Mouse (Mus musculus): ENCODE data around the gene Pla2g2f. TPM values are rescaled to one million over a fixed set of nuclear protein-coding genes. Genes with fewer than 3 reads are reported as not detected.

The Pla2g2f gene
- polyA plus RNA-seq, 1 experiment: not detected

DNA sequence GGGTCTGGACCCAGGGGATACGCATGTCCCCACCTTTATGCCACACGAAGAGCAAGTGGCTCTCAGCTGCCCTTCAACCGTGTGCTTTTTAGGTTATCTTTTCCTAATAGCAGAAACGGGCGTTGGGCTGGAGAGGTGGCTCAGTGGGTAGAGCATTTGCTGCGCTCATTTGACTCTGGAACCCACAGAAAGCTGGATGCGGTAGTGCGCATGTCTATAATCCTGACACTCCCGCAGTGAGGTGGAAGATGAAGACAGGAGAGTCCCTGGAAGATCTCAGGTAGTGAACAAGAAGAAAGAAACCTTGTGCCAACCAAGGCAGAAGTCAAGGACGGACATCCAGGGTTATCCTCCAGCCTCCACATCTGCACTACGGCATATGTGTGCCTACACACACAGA, 48.2 kb downstream of the Pla2g2f start:
- no peak overlapping the region for H3K4me3 ChIP-seq (ENCODE audit: insufficient read depth, low read length)
- no peak for TF ChIP-seq POLR2A (IDR thresholded peaks at IDR 0.05; ENCODE audit: borderline replicate concordance, low read depth, low read length)
- TF ChIP-seq CTCF (IDR thresholded peaks at IDR 0.05; ENCODE audit: low read depth, low read length): no peak
- no peak overlapping the region for H3K27ac ChIP-seq (ENCODE audit: insufficient read depth, low read depth, low read length)
- H3K4me1 ChIP-seq (ENCODE audit: control insufficient read depth, insufficient read depth, low read length): no peaks in the 10 kb centered on the region

DNA sequence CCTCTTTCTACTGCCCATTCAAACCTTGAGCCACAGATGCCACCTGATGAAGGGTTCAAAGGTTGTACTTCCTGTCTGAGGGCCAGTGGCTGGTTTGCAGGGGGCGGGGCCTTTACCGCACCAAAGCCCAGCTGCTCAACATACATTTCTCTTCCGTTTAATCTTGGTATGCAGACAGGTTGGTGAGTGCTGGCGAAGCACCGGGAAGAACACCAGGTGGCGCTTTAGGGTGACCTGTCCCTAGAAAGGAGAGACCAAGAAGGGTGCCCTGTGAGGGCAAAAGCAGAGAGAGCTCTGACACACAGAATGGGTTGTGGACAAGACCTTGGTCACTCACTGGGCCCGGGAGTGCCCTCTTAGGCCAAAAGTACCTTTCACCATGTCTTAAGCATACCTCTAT, 48.8 kb downstream of the Pla2g2f start:
- TF ChIP-seq POLR2A (IDR thresholded peaks at IDR 0.05; ENCODE audit: borderline replicate concordance, low read depth, low read length) (no peak), CTCF (IDR thresholded peaks at IDR 0.05; ENCODE audit: low read depth, low read length) (no peak)
- Histone ChIP-seq H3K4me3 (ENCODE audit: insufficient read depth, low read length) (no peak overlapping the region), H3K4me1 (ENCODE audit: control insufficient read depth, insufficient read depth, low read length) (no peaks in the 10 kb centered on the region), H3K27ac (ENCODE audit: insufficient read depth, low read depth, low read length) (no peak overlapping the region)

DNA sequence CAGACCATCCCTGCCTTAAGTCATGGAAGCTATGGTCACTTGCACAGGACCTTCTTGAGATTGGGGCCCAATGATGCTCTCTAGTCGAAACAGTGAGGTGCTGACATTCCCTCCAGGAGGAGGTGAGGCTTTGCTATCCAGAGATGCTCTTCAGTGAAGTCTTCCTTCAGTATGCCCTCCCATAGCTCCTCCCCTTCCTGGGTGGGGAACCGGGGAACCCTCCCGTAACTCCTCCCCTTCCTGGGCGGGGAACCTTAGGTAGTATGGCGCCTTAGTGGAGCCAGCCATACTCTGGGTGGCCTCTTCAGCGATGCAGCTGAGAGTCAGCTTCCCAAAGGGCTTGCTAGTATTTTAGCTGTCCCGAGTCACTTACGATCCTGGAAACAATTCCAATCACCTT, 50.8 kb downstream of the Pla2g2f start:
- H3K27ac ChIP-seq (ENCODE audit: insufficient read depth, low read depth, low read length): no peak overlapping the region
- H3K4me1 ChIP-seq (ENCODE audit: control insufficient read depth, insufficient read depth, low read length): no peaks in the 10 kb centered on the region
- TF ChIP-seq POLR2A (IDR thresholded peaks at IDR 0.05; ENCODE audit: borderline replicate concordance, low read depth, low read length): no peak
- no peak for TF ChIP-seq CTCF (IDR thresholded peaks at IDR 0.05; ENCODE audit: low read depth, low read length)
- no peak overlapping the region for H3K4me3 ChIP-seq (ENCODE audit: insufficient read depth, low read length)

DNA sequence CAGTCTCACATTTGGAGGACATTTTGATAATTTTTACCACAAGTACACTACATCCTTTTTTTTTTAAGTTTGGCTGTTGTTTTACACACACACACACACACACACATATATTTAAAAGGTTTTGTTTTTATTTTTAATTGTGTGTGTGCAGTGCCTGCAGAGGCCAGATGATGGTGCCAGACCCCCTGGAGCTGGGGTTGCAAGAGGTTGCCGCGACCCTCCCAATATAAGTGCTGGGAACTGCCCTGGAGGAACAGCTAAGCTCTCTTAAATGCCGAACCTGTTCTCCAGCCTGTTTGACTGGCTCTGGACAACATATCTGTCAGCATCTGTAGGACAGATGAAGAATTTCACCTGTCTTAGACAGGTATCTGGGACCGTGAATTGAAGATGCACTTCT, 53.3 kb downstream of the Pla2g2f start:
- H3K27ac ChIP-seq (ENCODE audit: insufficient read depth, low read depth, low read length): no peak overlapping the region
- H3K4me1 ChIP-seq (ENCODE audit: control insufficient read depth, insufficient read depth, low read length): no peaks in the 10 kb centered on the region
- TF ChIP-seq POLR2A (IDR thresholded peaks at IDR 0.05; ENCODE audit: borderline replicate concordance, low read depth, low read length) (no peak), CTCF (IDR thresholded peaks at IDR 0.05; ENCODE audit: low read depth, low read length) (no peak)
- no peak overlapping the region for H3K4me3 ChIP-seq (ENCODE audit: insufficient read depth, low read length)

DNA sequence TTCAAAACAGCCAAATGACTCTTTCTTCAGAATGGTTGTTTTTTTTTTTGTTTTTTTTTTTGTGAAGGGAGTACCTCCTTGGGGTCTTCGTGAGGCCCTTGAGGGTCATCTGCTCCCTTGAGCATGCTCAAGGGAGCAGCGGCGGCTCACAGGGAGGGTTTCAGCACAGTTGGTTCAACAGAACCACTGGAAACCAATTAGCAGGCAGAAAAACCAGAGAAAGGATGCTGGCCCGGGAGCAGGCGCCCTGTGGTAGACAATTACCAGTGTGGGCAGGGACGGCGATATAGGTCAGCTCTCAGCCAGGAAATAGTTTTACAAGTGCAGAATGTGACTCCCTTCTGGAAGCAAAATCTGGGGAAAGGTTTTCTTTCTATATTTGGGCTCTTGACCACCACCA, 53.8 kb downstream of the Pla2g2f start:
- Histone ChIP-seq H3K27ac (ENCODE audit: insufficient read depth, low read depth, low read length) (no peak overlapping the region), H3K4me3 (ENCODE audit: insufficient read depth, low read length) (no peak overlapping the region), H3K4me1 (ENCODE audit: control insufficient read depth, insufficient read depth, low read length) (no peaks in the 10 kb centered on the region)
- no peak for TF ChIP-seq CTCF (IDR thresholded peaks at IDR 0.05; ENCODE audit: low read depth, low read length)
- no peak for TF ChIP-seq POLR2A (IDR thresholded peaks at IDR 0.05; ENCODE audit: borderline replicate concordance, low read depth, low read length)

DNA sequence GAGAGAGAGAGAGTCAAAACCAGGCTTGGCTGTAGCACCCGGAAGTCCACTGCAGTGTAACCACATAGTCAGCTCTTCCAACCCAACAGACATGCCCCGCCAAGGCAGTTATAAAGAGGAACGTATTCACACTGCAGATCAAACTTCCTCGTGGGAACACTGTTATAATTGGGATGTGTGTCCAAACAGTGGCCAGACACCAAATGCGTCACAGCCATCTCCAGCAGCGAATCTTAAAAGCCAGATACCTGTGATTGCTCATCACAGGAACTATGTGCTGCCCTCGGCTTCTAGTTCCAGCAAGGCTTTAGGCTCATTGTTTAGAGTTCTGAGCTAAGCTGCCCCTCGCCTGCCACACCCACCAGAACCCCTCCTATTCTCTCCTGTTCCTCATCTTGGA, 54.9 kb downstream of the Pla2g2f start:
- no peaks in the 10 kb centered on the region for H3K4me1 ChIP-seq (ENCODE audit: control insufficient read depth, insufficient read depth, low read length)
- no peak overlapping the region for H3K27ac ChIP-seq (ENCODE audit: insufficient read depth, low read depth, low read length)
- TF ChIP-seq POLR2A (IDR thresholded peaks at IDR 0.05; ENCODE audit: borderline replicate concordance, low read depth, low read length): no peak
- no peak for TF ChIP-seq CTCF (IDR thresholded peaks at IDR 0.05; ENCODE audit: low read depth, low read length)
- no peak overlapping the region for H3K4me3 ChIP-seq (ENCODE audit: insufficient read depth, low read length)

DNA sequence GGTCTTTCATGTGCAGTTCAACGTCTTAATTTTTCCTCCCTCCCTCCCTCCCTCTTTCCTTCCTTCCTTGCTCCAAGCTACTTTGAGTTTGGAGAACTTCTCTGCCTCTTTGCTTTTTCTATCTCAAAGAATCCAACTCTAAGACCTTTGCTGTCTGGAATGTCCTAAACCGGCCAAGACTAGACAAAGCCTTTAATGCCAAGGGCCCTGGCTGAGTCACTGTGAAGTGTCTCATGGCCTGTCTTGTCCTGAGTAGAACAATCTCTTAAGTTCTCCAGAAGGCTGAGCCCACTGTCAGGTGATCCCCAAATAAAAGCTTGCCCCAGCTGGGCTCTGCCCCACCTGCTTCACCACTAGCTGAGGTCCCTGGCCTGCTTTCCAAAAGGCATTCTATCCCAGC, 55.4 kb downstream of the Pla2g2f start:
- H3K4me1 ChIP-seq (ENCODE audit: control insufficient read depth, insufficient read depth, low read length): no peaks in the 10 kb centered on the region
- H3K27ac ChIP-seq (ENCODE audit: insufficient read depth, low read depth, low read length): no peak overlapping the region
- TF ChIP-seq CTCF (IDR thresholded peaks at IDR 0.05; ENCODE audit: low read depth, low read length) (no peak), POLR2A (IDR thresholded peaks at IDR 0.05; ENCODE audit: borderline replicate concordance, low read depth, low read length) (no peak)
- no peak overlapping the region for H3K4me3 ChIP-seq (ENCODE audit: insufficient read depth, low read length)

DNA sequence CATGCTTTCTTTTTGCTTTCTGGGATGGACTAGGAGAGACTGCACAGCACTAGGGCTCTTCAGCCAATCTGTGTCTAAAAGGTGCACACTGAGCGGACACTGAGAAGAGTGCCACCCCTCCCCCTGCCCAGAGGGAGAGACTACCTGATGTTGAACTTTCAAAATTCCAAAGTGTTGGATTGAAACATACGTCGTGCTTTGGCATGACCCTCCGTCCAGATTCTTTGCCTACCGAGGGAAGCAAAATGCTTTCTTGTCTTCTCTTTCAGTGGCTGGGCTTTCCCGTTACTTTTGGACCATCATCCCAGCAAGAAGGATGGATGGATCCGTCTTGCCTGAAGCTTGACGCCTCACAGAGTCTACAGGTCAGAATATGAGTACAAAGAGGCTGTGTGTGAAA, 56.3 kb downstream of the Pla2g2f start:
- Histone ChIP-seq H3K4me3 (ENCODE audit: insufficient read depth, low read length) (no peak overlapping the region), H3K4me1 (ENCODE audit: control insufficient read depth, insufficient read depth, low read length) (no peaks in the 10 kb centered on the region), H3K27ac (ENCODE audit: insufficient read depth, low read depth, low read length) (no peak overlapping the region)
- TF ChIP-seq CTCF (IDR thresholded peaks at IDR 0.05; ENCODE audit: low read depth, low read length) (no peak), POLR2A (IDR thresholded peaks at IDR 0.05; ENCODE audit: borderline replicate concordance, low read depth, low read length) (no peak)

Other genes with a start within 250 kb of the Pla2g2f start
- not detected in 2 replicates for gene Vwa5b1, start 121.7 kb downstream of the Pla2g2f start, polyA plus RNA-seq (2012; ENCODE audit: insufficient read depth, insufficient read length, missing spikeins)
- gene Pla2g2c, start 32.8 kb downstream of the Pla2g2f start, polyA plus RNA-seq (2012; ENCODE audit: insufficient read depth, insufficient read length, missing spikeins): not detected in 2 replicates
- not detected in 2 replicates for gene Ubxn10, start 20.5 kb downstream of the Pla2g2f start, polyA plus RNA-seq (2012; ENCODE audit: insufficient read depth, insufficient read length, missing spikeins)
- gene Pla2g2d, start 18.1 kb upstream of the Pla2g2f start, polyA plus RNA-seq (2012; ENCODE audit: insufficient read depth, insufficient read length, missing spikeins): not detected in 2 replicates
- not detected in 2 replicates for gene Pla2g5, start 105.9 kb upstream of the Pla2g2f start, polyA plus RNA-seq (2012; ENCODE audit: insufficient read depth, insufficient read length, missing spikeins)
- gene Gm13030, start 116.3 kb upstream of the Pla2g2f start, polyA plus RNA-seq (2012; ENCODE audit: insufficient read depth, insufficient read length, missing spikeins): not detected in 2 replicates
- 0.96 TPM in 1 of 2 replicates, not detected in the other for gene Pla2g2e, start 120.3 kb upstream of the Pla2g2f start, polyA plus RNA-seq (2012; ENCODE audit: insufficient read depth, insufficient read length, missing spikeins)
- gene Otud3, start 156.3 kb upstream of the Pla2g2f start, polyA plus RNA-seq (2012; ENCODE audit: insufficient read depth, insufficient read length, missing spikeins): 4.8 and 8.0 TPM in 2 replicates
- gene Rnf186, start 209.5 kb upstream of the Pla2g2f start, polyA plus RNA-seq (2012; ENCODE audit: insufficient read depth, insufficient read length, missing spikeins): not detected in 2 replicates
- gene Tmco4, start 215.3 kb upstream of the Pla2g2f start, polyA plus RNA-seq (2012; ENCODE audit: insufficient read depth, insufficient read length, missing spikeins): 5.4 and 6.5 TPM in 2 replicates

Measured in bone marrow macrophage, adult 2 months (primary cell).